Mouse (Mus musculus) bone marrow, adult 2 months (tissue): ENCODE measurements around the gene Rad51b. TPM values are rescaled to one million over a fixed set of nuclear protein-coding genes. Genes with fewer than 3 reads are reported as not detected.

Experiments
- H3K27ac ChIP-seq: fragments of 200-500 bp; 2 replicates; pipeline ENCODE4 v1.5.1; 2012; ENCODE audit warnings: low read depth, mild to moderate bottlenecking, control low read depth, inconsistent platforms, low read length; ENCODE audit not compliant: control insufficient read depth, poor library complexity, insufficient read depth
- H3K4me1 ChIP-seq: fragments of 200-500 bp; 2 replicates; pipeline ENCODE4 v1.6.1; 2011; ENCODE audit warnings: low read length; ENCODE audit not compliant: control insufficient read depth, insufficient read depth
- H3K4me3 ChIP-seq: fragments of 200-500 bp; replicated peaks from 2 replicates; pipeline ENCODE3; 2011; ENCODE audit warnings: mild to moderate bottlenecking, low read depth, low read length, control low read depth; ENCODE audit not compliant: control insufficient read depth
- CTCF ChIP-seq: fragments of 200-500 bp; IDR thresholded peaks from 2 replicates; pipeline ENCODE4 v1.5.1; 2011; ENCODE audit warnings: low read length, control low read depth; ENCODE audit not compliant: control insufficient read depth, insufficient read depth
- POLR2A ChIP-seq: fragments of 200-500 bp; IDR thresholded peaks from 2 replicates; pipeline ENCODE4 v1.6.1; 2011; ENCODE audit warnings: low read depth, mild to moderate bottlenecking, control low read depth, low read length, borderline replicate concordance; ENCODE audit not compliant: control insufficient read depth
- WGBS: fragments of 180-500 bp; shearing (Covaris S2); methylation state at CpG from one replicate; pipeline ENCODE4 v1.1.7; 2018; 5-methylcytosine and 5-hydroxymethylcytosine counted together
- polyA plus RNA-seq: library from polyadenylated mRNA; stranded (reverse); fragments of >200 nt; gene quantifications from 2 replicates; pipeline ENCODE4 v1.2.4, GENCODE M21; 2011; ENCODE audit warnings: low replicate concordance; ENCODE audit not compliant: missing spikeins, insufficient read depth, insufficient read length

Gene Rad51b
- polyA plus RNA-seq, 1 experiment: 2.3 TPM

- no peak for TF ChIP-seq POLR2A
- no peak for TF ChIP-seq CTCF
- WGBS: 79% methylated on average over 7 of the region's 7 CpGs
- Histone ChIP-seq H3K4me3 (no peak overlapping the region), H3K27ac (no peak overlapping the region), H3K4me1 (no peaks in the 10 kb centered on the region)
These were observed 445.1 kb downstream of the Rad51b start for GRCm38 (mm10) chr12:79742211-79742610.

DNA sequence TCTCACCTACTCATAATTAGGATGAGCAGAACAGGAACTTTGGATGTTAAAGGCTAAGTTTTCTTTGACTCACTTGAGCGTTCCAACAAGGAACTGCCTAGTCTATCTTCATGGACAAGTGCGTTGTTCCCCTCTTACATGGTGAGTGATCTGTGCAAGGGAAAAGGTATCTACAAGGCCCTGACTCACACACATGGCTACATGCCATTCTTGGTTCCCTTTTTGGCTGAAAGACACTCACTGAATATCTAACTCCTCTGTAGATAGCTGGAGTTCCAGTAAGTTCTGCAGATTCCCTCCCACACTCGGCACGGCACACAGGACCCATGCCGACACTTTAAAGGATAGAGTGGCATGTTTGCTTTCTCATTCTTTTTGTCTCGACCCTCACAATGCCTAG, 447.0 kb downstream of the Rad51b start:
- H3K27ac ChIP-seq: no peak overlapping the region
- no peak overlapping the region for H3K4me3 ChIP-seq
- WGBS: 74% methylated on average over 6 of the region's 6 CpGs
- H3K4me1 ChIP-seq: no peaks in the 10 kb centered on the region
- TF ChIP-seq CTCF (no peak), POLR2A (no peak)

DNA sequence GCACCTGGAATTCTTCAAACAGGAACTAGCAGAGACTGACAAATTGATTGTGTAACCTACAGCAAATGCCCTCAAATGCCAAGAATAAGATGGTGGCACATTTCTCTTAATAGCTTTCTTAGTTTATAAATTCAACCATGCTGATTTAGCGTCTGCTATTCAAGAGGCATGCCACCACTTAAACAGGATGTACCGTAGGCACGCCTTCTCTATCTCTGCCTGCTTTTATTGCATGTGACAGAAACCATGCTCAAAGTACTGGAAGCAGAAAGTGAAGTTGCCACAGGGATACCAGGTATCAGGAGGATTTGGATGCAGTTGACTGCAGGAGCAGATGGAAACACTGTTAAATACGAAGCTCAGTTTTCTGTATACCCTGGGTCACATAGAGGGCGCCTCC, 448.1 kb downstream of the Rad51b start:
- Histone ChIP-seq H3K4me3 (no peak overlapping the region), H3K27ac (no peak overlapping the region), H3K4me1 (no peaks in the 10 kb centered on the region)
- TF ChIP-seq CTCF (no peak), POLR2A (no peak)
- WGBS: 81% methylated on average over 5 of the region's 5 CpGs

GRCm38 (mm10) chr12:79745845-79746510, 448.9 kb downstream of the Rad51b start:
- no peaks in the 10 kb centered on the region for H3K4me1 ChIP-seq
- 83% methylated on average over 10 of the region's 10 CpGs for WGBS
- H3K4me3 ChIP-seq: no peak overlapping the region
- TF ChIP-seq CTCF (no peak), POLR2A (no peak)
- no peak overlapping the region for H3K27ac ChIP-seq

GRCm38 (mm10) chr12:79747541-79747940, 450.5 kb downstream of the Rad51b start:
- Histone ChIP-seq H3K4me3 (no peak overlapping the region), H3K4me1 (peaks cover 2% of the 10 kb centered on the region; the same call in 1 of the 2 replicates), H3K27ac (no peak overlapping the region)
- TF ChIP-seq CTCF (no peak), POLR2A (no peak)
- WGBS: 88% methylated on average over 3 of the region's 3 CpGs

GRCm38 (mm10) chr12:79748862-79749261, 451.8 kb downstream of the Rad51b start:
- H3K4me1 ChIP-seq: peaks cover 2% of the 10 kb centered on the region; the same call in 1 of the 2 replicates
- TF ChIP-seq CTCF: no peak
- no peak for TF ChIP-seq POLR2A
- 80% methylated on average over 4 of the region's 4 CpGs for WGBS
- no peak overlapping the region for H3K27ac ChIP-seq
- H3K4me3 ChIP-seq: no peak overlapping the region

- WGBS: 59% methylated on average over 10 of the region's 10 CpGs
- no peak for TF ChIP-seq CTCF
- no peak for TF ChIP-seq POLR2A
- H3K27ac ChIP-seq: no peak overlapping the region
- H3K4me1 ChIP-seq: peaks cover 2% of the 10 kb centered on the region; the same call in 1 of the 2 replicates
- no peak overlapping the region for H3K4me3 ChIP-seq
These were observed 453.4 kb downstream of the Rad51b start for GRCm38 (mm10) chr12:79750253-79751125.

DNA sequence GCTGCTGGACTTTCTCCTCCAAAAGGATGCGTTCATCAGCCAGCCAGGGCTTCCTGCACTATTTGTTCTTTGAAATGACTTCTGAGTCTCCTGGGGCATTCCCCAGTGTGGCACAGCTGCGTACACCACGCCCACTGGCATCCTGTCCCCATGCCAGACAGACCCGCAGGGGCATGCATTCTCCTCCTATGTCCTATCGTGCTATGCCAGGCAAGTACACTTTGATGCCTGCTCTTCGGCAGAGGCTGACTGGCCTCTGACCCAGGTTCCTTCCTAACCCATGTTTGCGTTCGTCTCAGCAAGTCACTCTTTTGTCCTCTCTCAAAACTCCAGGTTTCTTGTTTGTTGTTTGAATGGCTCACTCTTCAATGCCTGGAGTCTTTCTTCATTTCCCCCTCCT, 454.7 kb downstream of the Rad51b start:
- no peak overlapping the region for H3K27ac ChIP-seq
- TF ChIP-seq POLR2A: no peak
- TF ChIP-seq CTCF: no peak
- no peak overlapping the region for H3K4me3 ChIP-seq
- WGBS: 20% methylated on average over 8 of the region's 8 CpGs
- peaks cover 2% of the 10 kb centered on the region; the same call in 1 of the 2 replicates for H3K4me1 ChIP-seq
